ENCODE assay signal across 11 mouse cellular contexts in genomic region chr12:65428214-65428981, GRCm38 (mm10).
DNase-seq lines count a peak whose midpoint lies in the region; ATAC-seq lines count a peak whose summit lies in the region.
"Had no signal": no experiment of that assay in that cellular context is flagged by ENCODE, and none has a peak within 500 bp of the region (broad histone marks: within the 10 kb centered on the region; RNA-seq: fewer than 3 reads in every experiment).

No protein-coding gene starts in this region.

- no peaks in the 10 kb centered on the region for H3K9me3 ChIP-seq in embryonic facial prominence, embryonic 10.5 days
- H3K9me3 ChIP-seq in hindbrain, embryonic 12.5 days (replicated peaks): no peaks in the 10 kb centered on the region
- H3K9me3 ChIP-seq in midbrain, embryonic 15.5 days: no peaks in the 10 kb centered on the region
- H3K9me3 ChIP-seq: liver, embryonic 12.5 days had no signal

- H3K4me1 ChIP-seq in embryonic facial prominence, embryonic 10.5 days: peaks cover 11% of the 10 kb centered on the region
- no peaks in the 10 kb centered on the region for H3K4me1 ChIP-seq in hindbrain, embryonic 12.5 days
- no peaks in the 10 kb centered on the region for H3K4me1 ChIP-seq in midbrain, embryonic 15.5 days
- H3K4me1 ChIP-seq: liver, embryonic 12.5 days had no signal

- no peaks in the 10 kb centered on the region for H3K36me3 ChIP-seq in embryonic facial prominence, embryonic 10.5 days (replicated peaks)
- H3K36me3 ChIP-seq in hindbrain, embryonic 12.5 days: no peaks in the 10 kb centered on the region
- H3K36me3 ChIP-seq in midbrain, embryonic 15.5 days (replicated peaks): no peaks in the 10 kb centered on the region
- H3K36me3 ChIP-seq: liver, embryonic 12.5 days had no signal

- H3K4me2 ChIP-seq in hindbrain, embryonic 12.5 days (replicated peaks): peak overlapping the region; percentile 43
- 0 out of 2 replicates have a peak overlapping the region, but pooled peaks have one; percentile 2 for H3K4me2 ChIP-seq in midbrain, embryonic 15.5 days
- H3K4me2 ChIP-seq: liver, embryonic 12.5 days had no signal

- WGBS in embryonic facial prominence, embryonic 10.5 days: 20% methylated on average over 23 of the region's 23 CpGs
- WGBS in hindbrain, embryonic 12.5 days: 42% methylated on average over 23 of the region's 23 CpGs
- WGBS in midbrain, embryonic 15.5 days: 62% methylated on average over 23 of the region's 23 CpGs

- peak overlapping the region; percentile 78 for H3K27ac ChIP-seq in embryonic facial prominence, embryonic 10.5 days (replicated peaks)
- H3K27ac ChIP-seq in hindbrain, embryonic 12.5 days: no peak overlapping the region
- H3K27ac ChIP-seq in midbrain, embryonic 15.5 days: no peak overlapping the region
- H3K27ac ChIP-seq: liver, embryonic 12.5 days had no signal

- H3K9ac ChIP-seq in hindbrain, embryonic 12.5 days: no peak overlapping the region
- H3K9ac ChIP-seq in midbrain, embryonic 15.5 days: no peak overlapping the region
- H3K9ac ChIP-seq: liver, embryonic 12.5 days had no signal

- peak overlapping the region; percentile 43 for H3K4me3 ChIP-seq in embryonic facial prominence, embryonic 10.5 days
- H3K4me3 ChIP-seq in hindbrain, embryonic 12.5 days: peak overlapping the region; percentile 13
- H3K4me3 ChIP-seq in midbrain, embryonic 15.5 days: no peak overlapping the region
- H3K4me3 ChIP-seq: erythroblast, embryonic 14.5 days; liver, embryonic 12.5 days had no signal

- ATAC-seq in hindbrain, embryonic 12.5 days (ENCODE audit: low FRiP score): peak; percentile 32; the same call in 1 of the 2 replicates
- 0 out of 2 replicates have a peak, but pooled peaks have one; percentile 52 for ATAC-seq in midbrain, embryonic 15.5 days (replicated peaks)
- ATAC-seq in CD4-positive, CD25-positive, alpha-beta regulatory T cell, adult 4 months: no peak
- ATAC-seq in inflammation-experienced regulatory T-cells, adult 6 months: no peak
- ATAC-seq: liver, embryonic 12.5 days had no signal

- H3K27me3 ChIP-seq in embryonic facial prominence, embryonic 10.5 days (replicated peaks; ENCODE audit: low read depth, poor library complexity, severe bottlenecking): no peaks in the 10 kb centered on the region
- H3K27me3 ChIP-seq in hindbrain, embryonic 12.5 days: no peaks in the 10 kb centered on the region
- no peaks in the 10 kb centered on the region for H3K27me3 ChIP-seq in midbrain, embryonic 15.5 days (replicated peaks)
- H3K27me3 ChIP-seq: liver, embryonic 12.5 days had no signal

- peak; percentile 84 for DNase-seq in R1 (ENCODE audit: low read depth, low spot score)
- DNase-seq in embryonic facial prominence, embryonic 10.5 days (ENCODE audit: low spot score): peak; percentile 75
- DNase-seq in liver: no peak
- no peak for DNase-seq in adrenal gland, postnatal 14 days
- DNase-seq: kidney, postnatal 10 days had no signal

Comparison
In these comparisons a context has a peak if more than half of its experiments do, and no peak if none do; other contexts are left out.
1. DNase-seq: peak in R1 (single experiment) and embryonic facial prominence, embryonic 10.5 days (single experiment); none in liver (single experiment) and adrenal gland, postnatal 14 days (single experiment).
2. ATAC-seq: peak in hindbrain, embryonic 12.5 days (single experiment) and midbrain, embryonic 15.5 days (single experiment); none in CD4-positive, CD25-positive, alpha-beta regulatory T cell, adult 4 months (single experiment) and inflammation-experienced regulatory T-cells, adult 6 months (single experiment).